Mouse (Mus musculus) E14TG2a.4 (cell line): ENCODE data around the gene Gart.

Experiments used
- H3K27me3 ChIP-seq: 2 replicates; pipeline ENCODE4 v1.6.1; 2014; ENCODE audit warnings: low read length, control low read depth; ENCODE audit not compliant: insufficient read depth
- H3K36me3 ChIP-seq: 2 replicates; pipeline ENCODE4 v1.6.1; 2014; ENCODE audit warnings: low read length, control low read depth; ENCODE audit not compliant: insufficient read depth
- H3K4me1 ChIP-seq: replicated peaks from 2 replicates; pipeline ENCODE4 v1.6.1; 2014; ENCODE audit warnings: low read depth, low read length, control low read depth
- H3K4me3 ChIP-seq: replicated peaks from 2 replicates; pipeline ENCODE4 v1.5.1; 2014; ENCODE audit warnings: mild to moderate bottlenecking, low read length
- H3K9me3 ChIP-seq: 2 replicates; pipeline ENCODE4 v1.6.1; 2014; ENCODE audit warnings: low read length, control low read depth
- CTCF ChIP-seq: conservative IDR thresholded peaks from 2 replicates; pipeline ENCODE4 v1.5.1; 2014; ENCODE audit warnings: low read length
- NANOG ChIP-seq: IDR thresholded peaks from 2 replicates; pipeline ENCODE4 v1.6.1; 2014; ENCODE audit warnings: borderline replicate concordance, low read length, mixed read lengths
- POU5F1 ChIP-seq: IDR thresholded peaks from 2 replicates; pipeline ENCODE4 v1.6.1; 2014; ENCODE audit warnings: low read length, borderline replicate concordance

The Gart gene

GRCm38 (mm10) chr16:91628673-91629072 lies 18.1 kb downstream of the Gart start:
- Histone ChIP-seq H3K4me1 (peaks cover 42% of the 10 kb centered on the region), H3K9me3 (no peaks in the 10 kb centered on the region), H3K36me3 (peaks cover 100% of the 10 kb centered on the region), H3K27me3 (no peaks in the 10 kb centered on the region), H3K4me3 (no peak overlapping the region)
- TF ChIP-seq POU5F1 (no peak), CTCF (no peak), NANOG (no peak)

- peaks cover 50% of the 10 kb centered on the region for H3K4me1 ChIP-seq
- no peaks in the 10 kb centered on the region for H3K27me3 ChIP-seq
- no peak overlapping the region for H3K4me3 ChIP-seq
- TF ChIP-seq POU5F1: no peak
- peaks cover 100% of the 10 kb centered on the region for H3K36me3 ChIP-seq
- no peaks in the 10 kb centered on the region for H3K9me3 ChIP-seq
Measured at GRCm38 (mm10) chr16:91627831-91628230, 18.9 kb downstream of the Gart start.

GRCm38 (mm10) chr16:91623074-91623473 lies 23.7 kb downstream of the Gart start:
- TF ChIP-seq POU5F1 (no peak), CTCF (no peak), NANOG (no peak)
- Histone ChIP-seq H3K27me3 (peaks cover 5% of the 10 kb centered on the region), H3K36me3 (peaks cover 85% of the 10 kb centered on the region), H3K9me3 (no peaks in the 10 kb centered on the region), H3K4me3 (no peak overlapping the region), H3K4me1 (peaks cover 69% of the 10 kb centered on the region)

- H3K4me1 ChIP-seq: peaks cover 70% of the 10 kb centered on the region
- H3K9me3 ChIP-seq: no peaks in the 10 kb centered on the region
- no peak for TF ChIP-seq CTCF
- TF ChIP-seq POU5F1: no peak
- peak overlapping the region; percentile 51 for H3K4me3 ChIP-seq
- H3K36me3 ChIP-seq: peaks cover 67% of the 10 kb centered on the region
- peaks cover 17% of the 10 kb centered on the region for H3K27me3 ChIP-seq
Measured at GRCm38 (mm10) chr16:91620991-91621390, 25.8 kb downstream of the Gart start.

- Histone ChIP-seq H3K4me3 (peak overlapping the region; percentile 51), H3K9me3 (no peaks in the 10 kb centered on the region), H3K27me3 (peaks cover 21% of the 10 kb centered on the region), H3K4me1 (peaks cover 66% of the 10 kb centered on the region), H3K36me3 (peaks cover 59% of the 10 kb centered on the region)
- TF ChIP-seq POU5F1 (no peak), NANOG (no peak), CTCF (no peak)
Measured at GRCm38 (mm10) chr16:91620185-91620584, 26.6 kb downstream of the Gart start.

GRCm38 (mm10) chr16:91618511-91619501 lies 27.9 kb downstream of the Gart start, which contains the start of gene Dnajc28:
Dnajc28 (minus strand) TSS chr16:91619026.
- no peak for TF ChIP-seq POU5F1
- no peak for TF ChIP-seq CTCF
- TF ChIP-seq NANOG: no peak
- H3K9me3 ChIP-seq: no peaks in the 10 kb centered on the region
- peaks cover 21% of the 10 kb centered on the region for H3K27me3 ChIP-seq
- H3K4me1 ChIP-seq: peaks cover 55% of the 10 kb centered on the region
- H3K4me3 ChIP-seq: peak within 1 kb of the TSS; percentile 81
- peaks cover 46% of the 10 kb centered on the region for H3K36me3 ChIP-seq

- Histone ChIP-seq H3K4me1 (peaks cover 25% of the 10 kb centered on the region), H3K9me3 (no peaks in the 10 kb centered on the region), H3K4me3 (no peak overlapping the region), H3K36me3 (peaks cover 3% of the 10 kb centered on the region; the same call in 1 of the 2 replicates), H3K27me3 (peaks cover 21% of the 10 kb centered on the region)
- no peak for TF ChIP-seq NANOG
- no peak for TF ChIP-seq POU5F1
- TF ChIP-seq CTCF: no peak
Measured at GRCm38 (mm10) chr16:91614552-91614951, 32.2 kb downstream of the Gart start.

GRCm38 (mm10) chr16:91612525-91612924 lies 34.2 kb downstream of the Gart start:
- H3K36me3 ChIP-seq: peaks cover 3% of the 10 kb centered on the region; the same call in 1 of the 2 replicates
- TF ChIP-seq NANOG (no peak), POU5F1 (no peak), CTCF (no peak)
- no peak overlapping the region for H3K4me3 ChIP-seq
- H3K4me1 ChIP-seq: peaks cover 13% of the 10 kb centered on the region
- peaks cover 14% of the 10 kb centered on the region; the same call in 1 of the 2 replicates for H3K27me3 ChIP-seq
- H3K9me3 ChIP-seq: no peaks in the 10 kb centered on the region

GRCm38 (mm10) chr16:91611248-91611647 lies 35.5 kb downstream of the Gart start:
- Histone ChIP-seq H3K4me1 (peaks cover 13% of the 10 kb centered on the region), H3K27me3 (0 out of 2 replicates have a peak, but pooled peaks cover 6% of the 10 kb centered on the region), H3K9me3 (no peaks in the 10 kb centered on the region), H3K4me3 (peak overlapping the region; percentile 43; the same call in 1 of the 2 replicates), H3K36me3 (peaks cover 1% of the 10 kb centered on the region; the same call in 1 of the 2 replicates)
- no peak for TF ChIP-seq NANOG
- no peak for TF ChIP-seq POU5F1
- no peak for TF ChIP-seq CTCF
